Mouse (Mus musculus): Measurements from ENCODE around the gene Adad1.

Adad1 gene

GRCm38 (mm10) chr3:37128269-37128668, 64.9 kb downstream of the Adad1 start:
- H3K36me3 ChIP-seq (ENCODE audit: insufficient read depth, low read length), result no peaks in the 10 kb centered on the region
- H3K27me3 ChIP-seq (ENCODE audit: insufficient read depth, low read length), result no peaks in the 10 kb centered on the region
- TF ChIP-seq CTCF (conservative IDR thresholded peaks at IDR 0.05; ENCODE audit: low read length) (no peak), POU5F1 (IDR thresholded peaks at IDR 0.05; ENCODE audit: borderline replicate concordance, low read length) (no peak), NANOG (IDR thresholded peaks at IDR 0.05; ENCODE audit: borderline replicate concordance, low read length) (no peak)

GRCm38 (mm10) chr3:37129063-37129462, 65.7 kb downstream of the Adad1 start:
- no peak overlapping the region for H3K4me3 ChIP-seq (replicated peaks; ENCODE audit: low read length)
- TF ChIP-seq NANOG (IDR thresholded peaks at IDR 0.05; ENCODE audit: borderline replicate concordance, low read length) (no peak), CTCF (conservative IDR thresholded peaks at IDR 0.05; ENCODE audit: low read length) (no peak), POU5F1 (IDR thresholded peaks at IDR 0.05; ENCODE audit: borderline replicate concordance, low read length) (no peak)
- no peaks in the 10 kb centered on the region for H3K36me3 ChIP-seq (ENCODE audit: insufficient read depth, low read length)
- no peaks in the 10 kb centered on the region for H3K9me3 ChIP-seq (ENCODE audit: low read length)
- H3K27me3 ChIP-seq (ENCODE audit: insufficient read depth, low read length), result no peaks in the 10 kb centered on the region
- H3K4me1 ChIP-seq (replicated peaks; ENCODE audit: low read depth, low read length), result no peaks in the 10 kb centered on the region

More at GRCm38 (mm10) chr3:37128269-37128668, 64.9 kb downstream of the Adad1 start:
- Histone ChIP-seq H3K4me3 (replicated peaks; ENCODE audit: low read length) (no peak overlapping the region), H3K9me3 (ENCODE audit: low read length) (no peaks in the 10 kb centered on the region), H3K4me1 (replicated peaks; ENCODE audit: low read depth, low read length) (no peaks in the 10 kb centered on the region)

- Histone ChIP-seq H3K4me1 (replicated peaks; ENCODE audit: low read depth, low read length) (no peaks in the 10 kb centered on the region), H3K4me3 (replicated peaks; ENCODE audit: low read length) (no peak overlapping the region), H3K36me3 (ENCODE audit: insufficient read depth, low read length) (no peaks in the 10 kb centered on the region), H3K9me3 (ENCODE audit: low read length) (no peaks in the 10 kb centered on the region), H3K27me3 (ENCODE audit: insufficient read depth, low read length) (no peaks in the 10 kb centered on the region)
- TF ChIP-seq NANOG (IDR thresholded peaks at IDR 0.05; ENCODE audit: borderline replicate concordance, low read length) (no peak), POU5F1 (IDR thresholded peaks at IDR 0.05; ENCODE audit: borderline replicate concordance, low read length) (no peak), CTCF (conservative IDR thresholded peaks at IDR 0.05; ENCODE audit: low read length) (no peak)
Measured at GRCm38 (mm10) chr3:37137231-37137630, 73.9 kb downstream of the Adad1 start.

- no peaks in the 10 kb centered on the region for H3K36me3 ChIP-seq (ENCODE audit: insufficient read depth, low read length)
- no peaks in the 10 kb centered on the region for H3K4me1 ChIP-seq (replicated peaks; ENCODE audit: low read depth, low read length)
- TF ChIP-seq NANOG (IDR thresholded peaks at IDR 0.05; ENCODE audit: borderline replicate concordance, low read length), result no peak
- no peak for TF ChIP-seq CTCF (conservative IDR thresholded peaks at IDR 0.05; ENCODE audit: low read length)
- no peak for TF ChIP-seq POU5F1 (IDR thresholded peaks at IDR 0.05; ENCODE audit: borderline replicate concordance, low read length)
- no peaks in the 10 kb centered on the region for H3K27me3 ChIP-seq (ENCODE audit: insufficient read depth, low read length)
- H3K4me3 ChIP-seq (replicated peaks; ENCODE audit: low read length), result no peak overlapping the region
- no peaks in the 10 kb centered on the region for H3K9me3 ChIP-seq (ENCODE audit: low read length)
Measured at GRCm38 (mm10) chr3:37139192-37139591, 75.9 kb downstream of the Adad1 start.

GRCm38 (mm10) chr3:37140168-37140906, 77.0 kb downstream of the Adad1 start:
- H3K9me3 ChIP-seq (ENCODE audit: low read length), result no peaks in the 10 kb centered on the region
- no peaks in the 10 kb centered on the region for H3K27me3 ChIP-seq (ENCODE audit: insufficient read depth, low read length)
- H3K36me3 ChIP-seq (ENCODE audit: insufficient read depth, low read length), result no peaks in the 10 kb centered on the region
- no peak overlapping the region for H3K4me3 ChIP-seq (replicated peaks; ENCODE audit: low read length)
- no peaks in the 10 kb centered on the region for H3K4me1 ChIP-seq (replicated peaks; ENCODE audit: low read depth, low read length)
- TF ChIP-seq POU5F1 (IDR thresholded peaks at IDR 0.05; ENCODE audit: borderline replicate concordance, low read length) (no peak), CTCF (conservative IDR thresholded peaks at IDR 0.05; ENCODE audit: low read length) (no peak), NANOG (IDR thresholded peaks at IDR 0.05; ENCODE audit: borderline replicate concordance, low read length) (no peak)

GRCm38 (mm10) chr3:37141827-37142226, 78.5 kb downstream of the Adad1 start:
- H3K27me3 ChIP-seq (ENCODE audit: insufficient read depth, low read length), result no peaks in the 10 kb centered on the region
- TF ChIP-seq NANOG (IDR thresholded peaks at IDR 0.05; ENCODE audit: borderline replicate concordance, low read length) (no peak), POU5F1 (IDR thresholded peaks at IDR 0.05; ENCODE audit: borderline replicate concordance, low read length) (no peak), CTCF (conservative IDR thresholded peaks at IDR 0.05; ENCODE audit: low read length) (no peak)
- no peak overlapping the region for H3K4me3 ChIP-seq (replicated peaks; ENCODE audit: low read length)
- H3K36me3 ChIP-seq (ENCODE audit: insufficient read depth, low read length), result no peaks in the 10 kb centered on the region
- H3K4me1 ChIP-seq (replicated peaks; ENCODE audit: low read depth, low read length), result no peaks in the 10 kb centered on the region
- no peaks in the 10 kb centered on the region for H3K9me3 ChIP-seq (ENCODE audit: low read length)

GRCm38 (mm10) chr3:37144979-37145378, 81.7 kb downstream of the Adad1 start:
- H3K9me3 ChIP-seq (ENCODE audit: low read length), result no peaks in the 10 kb centered on the region
- no peaks in the 10 kb centered on the region for H3K36me3 ChIP-seq (ENCODE audit: insufficient read depth, low read length)
- no peaks in the 10 kb centered on the region for H3K4me1 ChIP-seq (replicated peaks; ENCODE audit: low read depth, low read length)
- TF ChIP-seq CTCF (conservative IDR thresholded peaks at IDR 0.05; ENCODE audit: low read length) (no peak), NANOG (IDR thresholded peaks at IDR 0.05; ENCODE audit: borderline replicate concordance, low read length) (no peak), POU5F1 (IDR thresholded peaks at IDR 0.05; ENCODE audit: borderline replicate concordance, low read length) (no peak)
- no peak overlapping the region for H3K4me3 ChIP-seq (replicated peaks; ENCODE audit: low read length)
- H3K27me3 ChIP-seq (ENCODE audit: insufficient read depth, low read length), result no peaks in the 10 kb centered on the region

GRCm38 (mm10) chr3:37146406-37146805, 83.1 kb downstream of the Adad1 start:
- no peaks in the 10 kb centered on the region for H3K27me3 ChIP-seq (ENCODE audit: insufficient read depth, low read length)
- no peaks in the 10 kb centered on the region for H3K9me3 ChIP-seq (ENCODE audit: low read length)
- no peak overlapping the region for H3K4me3 ChIP-seq (replicated peaks; ENCODE audit: low read length)
- TF ChIP-seq NANOG (IDR thresholded peaks at IDR 0.05; ENCODE audit: borderline replicate concordance, low read length) (no peak), POU5F1 (IDR thresholded peaks at IDR 0.05; ENCODE audit: borderline replicate concordance, low read length) (no peak), CTCF (conservative IDR thresholded peaks at IDR 0.05; ENCODE audit: low read length) (no peak)
- H3K4me1 ChIP-seq (replicated peaks; ENCODE audit: low read depth, low read length), result no peaks in the 10 kb centered on the region
- no peaks in the 10 kb centered on the region for H3K36me3 ChIP-seq (ENCODE audit: insufficient read depth, low read length)

GRCm38 (mm10) chr3:37146810-37147209, 83.5 kb downstream of the Adad1 start:
- Histone ChIP-seq H3K4me1 (replicated peaks; ENCODE audit: low read depth, low read length) (no peaks in the 10 kb centered on the region), H3K9me3 (ENCODE audit: low read length) (no peaks in the 10 kb centered on the region), H3K36me3 (ENCODE audit: insufficient read depth, low read length) (no peaks in the 10 kb centered on the region), H3K27me3 (ENCODE audit: insufficient read depth, low read length) (no peaks in the 10 kb centered on the region), H3K4me3 (replicated peaks; ENCODE audit: low read length) (no peak overlapping the region)
- TF ChIP-seq CTCF (conservative IDR thresholded peaks at IDR 0.05; ENCODE audit: low read length) (no peak), NANOG (IDR thresholded peaks at IDR 0.05; ENCODE audit: borderline replicate concordance, low read length) (no peak), POU5F1 (IDR thresholded peaks at IDR 0.05; ENCODE audit: borderline replicate concordance, low read length) (no peak)
